Mouse (Mus musculus) neural tube, embryonic 12.5 days (tissue): ENCODE measurements at regions not wholly inside any gene's neighbourhood (a gene's known extent, or its start where the extent isn't known, plus 50 kb on each side); places are given as distances from the start of the nearest gene placed in this dataset.

Experiments used
- ATAC-seq: fragments of 200-750 bp; cut with Nextera tagmentation; 2 replicates; pipeline ENCODE4 v1.8.0; 2017; ENCODE audit warnings: low read depth, mild to moderate bottlenecking, moderate TSS enrichment, moderate library complexity; ENCODE audit not compliant: low FRiP score
- H3K27ac ChIP-seq: fragments of 300-500 bp; sonication (generic); 2 replicates; pipeline ENCODE4 v1.5.1; 2016
- H3K27me3 ChIP-seq: fragments of 300-500 bp; sonication (generic); replicated peaks from 2 replicates; pipeline ENCODE4 v1.6.1; 2016; ENCODE audit warnings: mild to moderate bottlenecking
- H3K36me3 ChIP-seq: fragments of 300-500 bp; sonication (generic); 2 replicates; pipeline ENCODE4 v1.6.1; 2016; ENCODE audit warnings: mild to moderate bottlenecking
- H3K4me1 ChIP-seq: fragments of 300-500 bp; sonication (generic); 2 replicates; pipeline ENCODE4 v1.6.1; 2016
- H3K4me2 ChIP-seq: fragments of 300-500 bp; sonication (generic); replicated peaks from 2 replicates; pipeline ENCODE4 v1.6.1; 2016; ENCODE audit warnings: mild to moderate bottlenecking
- H3K4me3 ChIP-seq: fragments of 300-500 bp; sonication (generic); 2 replicates; pipeline ENCODE4 v1.5.1; 2016
- H3K9ac ChIP-seq: fragments of 300-500 bp; sonication (generic); 2 replicates; pipeline ENCODE4 v1.6.1; 2016; ENCODE audit warnings: mild to moderate bottlenecking
- H3K9me3 ChIP-seq: fragments of 300-500 bp; sonication (generic); 2 replicates; pipeline ENCODE4 v1.6.1; 2016; ENCODE audit warnings: mild to moderate bottlenecking
- WGBS: fragments of 180-500 bp; shearing (Covaris S2); methylation state at CpG from one replicate; pipeline ENCODE4 v1.1.7; 2016; 5-methylcytosine and 5-hydroxymethylcytosine counted together

GRCm38 (mm10) chr3:42233756-42234155 is 491.3 kb downstream of the D3Ertd751e start:
- Histone ChIP-seq H3K4me2 (no peak overlapping the region), H3K27me3 (no peaks in the 10 kb centered on the region), H3K27ac (no peak overlapping the region), H3K9ac (no peak overlapping the region), H3K4me1 (no peaks in the 10 kb centered on the region), H3K4me3 (no peak overlapping the region), H3K9me3 (no peaks in the 10 kb centered on the region), H3K36me3 (no peaks in the 10 kb centered on the region)
- 70% methylated on average over 3 of the region's 3 CpGs for WGBS
- ATAC-seq: no peak

GRCm38 (mm10) chr3:42235515-42235914 is 493.1 kb downstream of the D3Ertd751e start:
- H3K4me1 ChIP-seq: no peaks in the 10 kb centered on the region
- no peak for ATAC-seq
- H3K27ac ChIP-seq: no peak overlapping the region

More at GRCm38 (mm10) chr3:42235515-42235914, 493.1 kb downstream of the D3Ertd751e start:
- no peak overlapping the region for H3K4me3 ChIP-seq
- no peak overlapping the region for H3K4me2 ChIP-seq
- no peak overlapping the region for H3K9ac ChIP-seq
- 82% methylated on average over 1 of the region's 1 CpGs for WGBS
- no peaks in the 10 kb centered on the region for H3K36me3 ChIP-seq
- no peaks in the 10 kb centered on the region for H3K9me3 ChIP-seq
- no peaks in the 10 kb centered on the region for H3K27me3 ChIP-seq
